Mouse (Mus musculus) bone marrow macrophage, adult 2 months (primary cell): ENCODE results near the gene Upp1.

ENCODE experiments used
- CTCF ChIP-seq: IDR thresholded peaks from 2 replicates; pipeline ENCODE4 v1.5.1; 2012; ENCODE audit warnings: low read depth, mild to moderate bottlenecking, low read length, moderate library complexity
- POLR2A ChIP-seq: IDR thresholded peaks from 2 replicates; pipeline ENCODE4 v1.6.1; 2012; ENCODE audit warnings: mild to moderate bottlenecking, low read depth, low read length, borderline replicate concordance

DNA sequence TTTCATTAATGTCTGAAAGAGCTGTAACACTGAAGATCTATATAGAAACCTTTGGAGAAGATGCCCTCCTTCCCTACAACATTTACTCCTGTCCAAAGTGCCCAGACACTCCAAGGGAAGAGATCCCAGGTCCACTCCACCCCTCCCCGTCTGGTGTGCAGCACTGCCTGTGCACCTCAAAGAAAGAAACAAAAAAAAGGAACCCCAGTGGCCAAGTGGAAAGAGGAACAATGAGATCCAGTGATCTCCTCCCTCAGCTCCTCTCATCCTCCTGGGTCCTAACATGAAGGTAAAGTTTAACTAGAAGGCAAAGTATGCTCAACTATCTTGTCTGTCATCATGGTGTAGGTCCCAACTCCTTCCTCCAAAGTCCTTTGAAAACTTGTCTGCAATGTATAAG is 28.8 kb downstream of the Upp1 start:
- no peak for TF ChIP-seq POLR2A
- TF ChIP-seq CTCF: no peak
